Mouse (Mus musculus) heart, adult 9 months (tissue): ENCODE measurements around the gene Atp10a.

Source experiments
- DNase-seq, 2 experiments: peaks; one replicate each; pipeline ENCODE4 v3.0.0; 2022; ENCODE audit warnings: low spot score in 2 of 2

Atp10a gene

GRCm38 (mm10) chr7:58655866-58656265 lies at the start of gene Atp10a:
Atp10a (plus strand) TSS chr7:58656166.
- DNase-seq: no peak

- DNase-seq: no peak
These were observed 37.9 kb upstream of the Atp10a start for GRCm38 (mm10) chr7:58618048-58618447.

- peak; percentile 51 to 66 for DNase-seq
These were observed 29.4 kb upstream of the Atp10a start for GRCm38 (mm10) chr7:58626305-58627155.

GRCm38 (mm10) chr7:58627381-58627780 lies 28.6 kb upstream of the Atp10a start:
- no peak for DNase-seq

- DNase-seq: no peak
These were observed 26.7 kb upstream of the Atp10a start for GRCm38 (mm10) chr7:58629233-58629632.

- DNase-seq: no peak
These were observed 22.3 kb upstream of the Atp10a start for GRCm38 (mm10) chr7:58633683-58634082.

GRCm38 (mm10) chr7:58639676-58640075 lies 16.3 kb upstream of the Atp10a start:
- no peak for DNase-seq

- no peak for DNase-seq
These were observed 15.5 kb upstream of the Atp10a start for GRCm38 (mm10) chr7:58640456-58640855.

GRCm38 (mm10) chr7:58641916-58642315 lies 14.1 kb upstream of the Atp10a start:
- no peak for DNase-seq

- no peak for DNase-seq
These were observed 8.6 kb upstream of the Atp10a start for GRCm38 (mm10) chr7:58647404-58647803.

- peak; percentile 58 to 66 for DNase-seq
These were observed 2.2 kb downstream of the Atp10a start for GRCm38 (mm10) chr7:58657913-58658789.

- DNase-seq: no peak
These were observed 2.9 kb downstream of the Atp10a start for GRCm38 (mm10) chr7:58658790-58659405.

GRCm38 (mm10) chr7:58660046-58660445 lies 4.1 kb downstream of the Atp10a start:
- no peak for DNase-seq

GRCm38 (mm10) chr7:58660665-58661064 lies 4.7 kb downstream of the Atp10a start:
- DNase-seq: no peak

- peak in 1 of 2 experiments; percentile 12 for DNase-seq
These were observed 5.1 kb downstream of the Atp10a start for GRCm38 (mm10) chr7:58661076-58661475.

GRCm38 (mm10) chr7:58668617-58669016 lies 12.7 kb downstream of the Atp10a start:
- DNase-seq: no peak

- DNase-seq: no peak
These were observed 20.1 kb downstream of the Atp10a start for GRCm38 (mm10) chr7:58676075-58676474.

- DNase-seq: peak; percentile 75 to 83
These were observed 21.3 kb downstream of the Atp10a start for GRCm38 (mm10) chr7:58677111-58677805.

GRCm38 (mm10) chr7:58685967-58686366 lies 30.0 kb downstream of the Atp10a start:
- no peak for DNase-seq

GRCm38 (mm10) chr7:58686573-58686972 lies 30.6 kb downstream of the Atp10a start:
- no peak for DNase-seq

- no peak for DNase-seq
These were observed 31.0 kb downstream of the Atp10a start for GRCm38 (mm10) chr7:58686997-58687396.
